Mouse (Mus musculus) liver, postnatal 0 days (tissue): Measurements from ENCODE around the gene Vamp8. TPM values are rescaled to one million over a fixed set of nuclear protein-coding genes. Genes with fewer than 3 reads are reported as not detected.
A peak's percentile ranks its signal among the peaks of the same experiment; 100 is the strongest.

Experiments used
- ATAC-seq: fragments of 200-750 bp; cut with Nextera tagmentation; 2 replicates; pipeline ENCODE4 v1.8.0; 2017; ENCODE audit warnings: mild to moderate bottlenecking, moderate library complexity
- DNase-seq: peaks from one replicate; pipeline ENCODE4 v3.0.0-alpha.2; 2016
- H3K27ac ChIP-seq: fragments of 300-500 bp; sonication (generic); 2 replicates; pipeline ENCODE4 v1.5.1; 2014; ENCODE audit warnings: antibody characterized with exemption, moderate library complexity, mild to moderate bottlenecking, low read depth
- H3K27me3 ChIP-seq: fragments of 300-500 bp; sonication (generic); 2 replicates; pipeline ENCODE4 v1.6.1; 2014; ENCODE audit warnings: low read length, control low read depth, mixed read lengths; ENCODE audit not compliant: insufficient read depth
- H3K36me3 ChIP-seq: fragments of 300-500 bp; sonication (generic); replicated peaks from 2 replicates; pipeline ENCODE4 v1.6.1; 2014; ENCODE audit warnings: mild to moderate bottlenecking, control low read depth, low read length, moderate library complexity, mixed read lengths; ENCODE audit not compliant: insufficient read depth
- H3K4me1 ChIP-seq: fragments of 300-500 bp; sonication (generic); 2 replicates; pipeline ENCODE4 v1.6.1; 2014; ENCODE audit warnings: antibody characterized with exemption, mild to moderate bottlenecking, control low read depth; ENCODE audit not compliant: insufficient read depth
- H3K4me2 ChIP-seq: fragments of 300-500 bp; sonication (generic); 2 replicates; pipeline ENCODE4 v1.6.1; 2014; ENCODE audit warnings: low read depth, mild to moderate bottlenecking, low read length, moderate library complexity, mixed read lengths
- H3K4me3 ChIP-seq: fragments of 300-500 bp; sonication (generic); 2 replicates; pipeline ENCODE4 v1.5.1; 2014; ENCODE audit warnings: low read depth, low read length
- H3K9ac ChIP-seq: fragments of 300-500 bp; sonication (generic); replicated peaks from 2 replicates; pipeline ENCODE4 v1.6.1; 2014; ENCODE audit warnings: mild to moderate bottlenecking, moderate library complexity
- H3K9me3 ChIP-seq: fragments of 300-500 bp; sonication (generic); 2 replicates; pipeline ENCODE4 v1.6.1; 2016; ENCODE audit warnings: mild to moderate bottlenecking, control low read depth, low read length, mixed read lengths
- CTCF ChIP-seq: sonication (generic); IDR thresholded peaks from 2 replicates; pipeline ENCODE4 v1.5.1; 2016; ENCODE audit warnings: antibody characterized with exemption, low read depth
- EP300 ChIP-seq: IDR thresholded peaks from 2 replicates; pipeline ENCODE4 v1.6.1; 2016; ENCODE audit warnings: antibody characterized with exemption, low read depth, mild to moderate bottlenecking
- WGBS: fragments of 180-500 bp; shearing (Covaris S2); extraction: QIAGEN DNeasy Blood & Tissue Kit; methylation state at CpG from one replicate; pipeline ENCODE4 v1.1.7; 2014; ENCODE audit not compliant: insufficient replicate concordance; 5-methylcytosine and 5-hydroxymethylcytosine counted together
- polyA plus RNA-seq: library from polyadenylated mRNA; unstranded; fragments of >200 nt; fragmentation: Nextera tagmentation; extraction: Ambion mirVana; gene quantifications from 2 replicates; pipeline ENCODE4 v1.2.1, GENCODE M21; 2015

Vamp8 gene
- polyA plus RNA-seq, 1 experiment from 2014 or later: 263 TPM

- TF ChIP-seq EP300: peak; percentile 73; the same call in 1 of the 2 replicates
- TF ChIP-seq CTCF: peak; percentile 26; the same call in 1 of the 2 replicates
- DNase-seq (peak; percentile 94), ATAC-seq (peak; percentile 85)
- H3K4me3 ChIP-seq: peak within 1 kb of the TSS; percentile 89
- H3K4me1 ChIP-seq: peaks cover 52% of the 10 kb centered on the region
- peak within 1 kb of the TSS; percentile 88 for H3K27ac ChIP-seq
- under 1% methylated on average over 30 of the region's 30 CpGs for WGBS
- H3K36me3 ChIP-seq: peaks cover 32% of the 10 kb centered on the region
- H3K27me3 ChIP-seq: no peaks in the 10 kb centered on the region
- H3K9ac ChIP-seq: peak within 1 kb of the TSS; percentile 95
- H3K9me3 ChIP-seq: no peaks in the 10 kb centered on the region
- peak within 1 kb of the TSS; percentile 95 for H3K4me2 ChIP-seq
Observed at GRCm38 (mm10) chr6:72345074-72345567, 45.4 kb downstream of the Vamp8 start, which contains the start of gene Usp39. Gene Usp39, minus strand, starts transcription at chr6:72345184.

- H3K4me2 ChIP-seq: peak overlapping the region; percentile 95
- peaks cover 36% of the 10 kb centered on the region for H3K36me3 ChIP-seq
- WGBS: under 1% methylated on average over 26 of the region's 42 CpGs
- no peaks in the 10 kb centered on the region for H3K27me3 ChIP-seq
- ATAC-seq (peak; percentile 59), DNase-seq (no peak)
- H3K4me3 ChIP-seq: peak overlapping the region; percentile 89
- H3K4me1 ChIP-seq: peaks cover 48% of the 10 kb centered on the region
- H3K9me3 ChIP-seq: no peaks in the 10 kb centered on the region
- TF ChIP-seq EP300 (no peak), CTCF (no peak)
- peak overlapping the region; percentile 95 for H3K9ac ChIP-seq
- H3K27ac ChIP-seq: peak overlapping the region; percentile 88
Observed at GRCm38 (mm10) chr6:72344396-72345073, 46.0 kb downstream of the Vamp8 start.

GRCm38 (mm10) chr6:72340481-72340880, 50.0 kb downstream of the Vamp8 start:
- no peak overlapping the region for H3K27ac ChIP-seq
- no peak overlapping the region for H3K4me3 ChIP-seq
- DNase-seq: no peak
- TF ChIP-seq CTCF (no peak), EP300 (no peak)
- peaks cover 63% of the 10 kb centered on the region for H3K36me3 ChIP-seq
- H3K9ac ChIP-seq: no peak overlapping the region
- H3K4me1 ChIP-seq: peaks cover 21% of the 10 kb centered on the region
- H3K4me2 ChIP-seq: no peak overlapping the region
- no peak for ATAC-seq
- H3K27me3 ChIP-seq: no peaks in the 10 kb centered on the region
- no peaks in the 10 kb centered on the region for H3K9me3 ChIP-seq
- 53% methylated on average over 2 of the region's 2 CpGs for WGBS

Other genes with a start within 250 kb of the Vamp8 start
- 0.96 and 1.3 TPM in 2 replicates for gene Atoh8, start 155.1 kb downstream of the Vamp8 start, polyA plus RNA-seq
- 0.16 and 0.20 TPM in 2 replicates for gene Sftpb, start 86.1 kb downstream of the Vamp8 start, polyA plus RNA-seq
- 21.1 and 21.7 TPM in 2 replicates for gene Usp39, start 45.5 kb downstream of the Vamp8 start, polyA plus RNA-seq
- 13.0 and 13.3 TPM in 2 replicates for gene 0610030E20Rik, start 43.4 kb downstream of the Vamp8 start, polyA plus RNA-seq
- 92.3 and 113 TPM in 2 replicates for gene Tmem150a, start 35.3 kb downstream of the Vamp8 start, polyA plus RNA-seq
- 61.0 and 63.2 TPM in 2 replicates for gene Rnf181, start 23.7 kb downstream of the Vamp8 start, polyA plus RNA-seq
- 50.8 and 53.1 TPM in 2 replicates for gene Vamp5, start 10.2 kb downstream of the Vamp8 start, polyA plus RNA-seq
- 16.2 and 20.7 TPM in 2 replicates for gene Ggcx, start 23.6 kb upstream of the Vamp8 start, polyA plus RNA-seq
- gene Mat2a, start 48.9 kb upstream of the Vamp8 start, polyA plus RNA-seq: 111 and 138 TPM in 2 replicates
- not detected in 2 replicates for gene Sh2d6, start 131.0 kb upstream of the Vamp8 start, polyA plus RNA-seq
- 20.0 and 22.8 TPM in 2 replicates for gene Capg, start 153.7 kb upstream of the Vamp8 start, polyA plus RNA-seq
- 4.0 and 5.2 TPM in 2 replicates for gene Elmod3, start 207.7 kb upstream of the Vamp8 start, polyA plus RNA-seq
- gene Retsat, start 207.8 kb upstream of the Vamp8 start, polyA plus RNA-seq: 90.4 and 109 TPM in 2 replicates
- 21.5 and 23.2 TPM in 2 replicates for gene Tgoln1, start 226.3 kb upstream of the Vamp8 start, polyA plus RNA-seq